Mouse (Mus musculus): ENCODE data around the gene Olfr1445.

Gene Olfr1445

DNA sequence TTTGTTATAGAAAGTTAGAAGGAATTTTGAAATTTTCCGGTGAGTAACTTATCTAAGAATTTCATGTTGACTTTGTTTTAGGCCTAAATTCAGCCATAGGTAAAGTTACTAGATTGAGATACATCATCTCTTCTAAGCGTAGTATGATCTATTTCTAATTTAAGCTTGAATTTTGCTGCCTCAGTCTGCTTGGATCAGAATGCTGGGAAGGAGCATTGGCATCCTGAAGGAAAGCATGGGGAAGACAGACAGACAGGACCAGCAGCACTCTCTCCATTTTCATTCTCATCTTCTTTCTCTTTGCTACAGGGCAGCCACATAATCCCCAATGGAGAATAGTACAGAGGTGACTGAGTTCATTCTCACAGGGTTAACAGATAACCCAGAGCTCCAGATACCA is at the start of gene Olfr1445:
Olfr1445 (plus strand) TSS at position 301 of the 400 bp plus-strand sequence.
- in situ Hi-C loops (cut with MboI, MseI), result no loop called here

DNA sequence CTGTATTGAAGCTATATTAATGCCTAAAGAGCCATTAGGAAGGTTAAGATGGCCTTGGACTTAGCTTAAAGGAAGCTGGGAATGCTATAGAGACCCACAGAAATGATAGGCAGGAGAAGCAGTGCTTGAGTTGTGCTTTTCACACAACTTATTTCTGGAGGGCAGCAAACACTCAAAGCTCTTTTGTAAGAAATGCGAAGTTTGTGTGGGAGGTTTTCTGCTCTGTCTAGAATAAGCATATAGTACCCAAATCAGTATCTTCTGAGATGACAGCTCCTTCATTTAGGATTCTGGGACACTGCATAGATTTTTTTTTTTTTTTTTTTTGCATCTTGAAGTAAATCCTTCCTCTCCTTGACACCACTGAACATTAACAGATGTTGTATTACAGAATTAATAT is 45.1 kb upstream of the Olfr1445 start:
- in situ Hi-C loops (cut with MboI, MseI), result no loop called here

GRCm38 (mm10) chr19:12846382-12846781 is 37.3 kb upstream of the Olfr1445 start, which contains the start of gene Gm5244:
Gene Gm5244 (plus strand): TSS chr19:12846682.
- in situ Hi-C loops (cut with MboI, MseI), result no loop called here

DNA sequence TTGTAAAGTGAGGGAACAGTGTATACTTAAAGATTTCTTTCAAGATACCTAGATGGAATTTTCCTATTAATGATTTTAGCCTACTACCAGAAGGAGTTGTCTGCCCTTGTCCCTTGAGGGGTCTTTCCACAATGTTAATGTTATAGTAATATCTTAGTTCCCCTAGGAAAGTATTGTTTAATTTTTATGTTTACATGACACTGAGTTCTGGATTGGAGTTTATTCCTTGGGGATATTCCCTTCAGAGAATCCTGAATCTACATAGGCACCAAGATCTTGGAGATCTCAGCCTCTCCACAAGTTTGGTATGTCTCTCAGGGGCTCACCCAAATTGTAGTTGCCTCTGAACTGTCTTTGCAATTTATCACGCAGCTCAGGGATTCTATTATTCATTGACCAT is 26.7 kb upstream of the Olfr1445 start, which contains the start of gene Olfr1444:
Olfr1444 (plus strand) TSS at position 301 of the 400 bp plus-strand sequence.
- in situ Hi-C loops (cut with MboI, MseI), result no loop called here

DNA sequence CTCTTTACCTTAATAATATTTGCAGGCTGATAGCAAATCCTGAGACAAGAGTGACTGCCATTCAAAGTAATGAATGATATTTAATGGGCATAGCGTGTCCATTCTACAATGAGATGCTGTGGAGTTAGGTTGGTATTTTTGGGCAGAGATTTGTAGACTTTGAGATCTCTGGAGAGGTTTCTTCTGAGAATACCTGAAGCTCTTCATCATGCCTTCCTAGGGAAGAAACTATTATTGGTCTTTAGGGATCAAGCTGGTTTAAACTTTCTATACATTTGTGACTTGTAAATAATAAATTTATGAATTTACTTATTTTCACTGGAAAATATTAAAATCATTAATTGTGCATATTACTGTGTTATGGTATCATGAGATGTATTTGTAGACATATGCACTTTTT is 9.8 kb downstream of the Olfr1445 start, which contains the start of gene Olfr1446:
Olfr1446 (minus strand) TSS at position 101 of the 400 bp plus-strand sequence.
- in situ Hi-C loops (cut with MboI, MseI), result no loop called here

DNA sequence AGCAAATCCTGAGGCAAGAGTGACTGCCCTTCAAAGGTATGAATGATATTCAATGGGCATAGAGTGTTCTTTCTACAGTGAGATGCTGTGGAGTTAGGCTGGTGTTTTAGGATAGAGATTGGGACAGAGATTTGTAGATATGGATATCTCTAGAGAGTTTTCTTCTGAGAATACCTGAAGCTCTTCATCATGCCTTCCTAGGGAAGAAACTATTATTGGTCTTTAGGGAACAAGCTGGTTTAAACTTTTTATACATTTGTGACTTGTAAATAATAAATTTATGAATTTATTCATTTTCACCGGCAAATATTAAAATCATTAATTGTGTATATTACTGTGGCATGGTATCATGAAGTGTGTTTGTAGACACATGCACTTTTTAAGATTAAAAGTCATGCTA is 20.0 kb downstream of the Olfr1445 start, which contains the start of gene Olfr1447:
Olfr1447 (minus strand) TSS at position 101 of the 400 bp plus-strand sequence.
- in situ Hi-C loops (cut with MboI, MseI), result no loop called here

DNA sequence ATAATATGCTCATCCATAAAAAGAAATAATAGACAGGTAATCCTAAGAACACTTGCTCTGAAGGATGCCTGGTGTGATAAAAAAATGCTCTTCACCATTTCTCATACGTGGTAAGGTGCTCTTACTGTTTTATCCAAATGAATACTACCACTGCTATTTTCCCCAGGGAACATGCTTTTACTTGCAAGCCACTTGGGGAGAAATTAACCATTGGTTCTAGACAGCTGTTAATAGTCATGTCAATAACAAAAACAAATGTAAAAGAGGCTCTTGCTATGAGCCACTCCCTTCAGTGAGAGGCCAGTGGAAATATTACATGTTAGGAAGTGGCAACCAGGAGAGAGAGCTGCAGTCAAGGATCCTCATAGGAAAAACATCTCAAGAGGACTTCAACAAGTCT is 40.7 kb downstream of the Olfr1445 start, which contains the start of gene Olfr1448:
Olfr1448 (minus strand) TSS at position 101 of the 400 bp plus-strand sequence.
- in situ Hi-C loops (cut with MboI, MseI), result no loop called here

GRCm38 (mm10) chr19:12930540-12930939 is 46.9 kb downstream of the Olfr1445 start, which contains the start of gene Olfr1449:
Gene Olfr1449 (plus strand): TSS chr19:12930840.
- in situ Hi-C loops (cut with MboI, MseI), result no loop called here
